Mouse (Mus musculus): Measurements from ENCODE around the gene Trpc6. TPM values are rescaled to one million over a fixed set of nuclear protein-coding genes. Genes with fewer than 3 reads are reported as not detected.

Gene Trpc6
- polyA plus RNA-seq (2014; fragmentation: Nextera tagmentation; extraction: Ambion mirVana): 0.72 and 0.78 TPM in 2 replicates

DNA sequence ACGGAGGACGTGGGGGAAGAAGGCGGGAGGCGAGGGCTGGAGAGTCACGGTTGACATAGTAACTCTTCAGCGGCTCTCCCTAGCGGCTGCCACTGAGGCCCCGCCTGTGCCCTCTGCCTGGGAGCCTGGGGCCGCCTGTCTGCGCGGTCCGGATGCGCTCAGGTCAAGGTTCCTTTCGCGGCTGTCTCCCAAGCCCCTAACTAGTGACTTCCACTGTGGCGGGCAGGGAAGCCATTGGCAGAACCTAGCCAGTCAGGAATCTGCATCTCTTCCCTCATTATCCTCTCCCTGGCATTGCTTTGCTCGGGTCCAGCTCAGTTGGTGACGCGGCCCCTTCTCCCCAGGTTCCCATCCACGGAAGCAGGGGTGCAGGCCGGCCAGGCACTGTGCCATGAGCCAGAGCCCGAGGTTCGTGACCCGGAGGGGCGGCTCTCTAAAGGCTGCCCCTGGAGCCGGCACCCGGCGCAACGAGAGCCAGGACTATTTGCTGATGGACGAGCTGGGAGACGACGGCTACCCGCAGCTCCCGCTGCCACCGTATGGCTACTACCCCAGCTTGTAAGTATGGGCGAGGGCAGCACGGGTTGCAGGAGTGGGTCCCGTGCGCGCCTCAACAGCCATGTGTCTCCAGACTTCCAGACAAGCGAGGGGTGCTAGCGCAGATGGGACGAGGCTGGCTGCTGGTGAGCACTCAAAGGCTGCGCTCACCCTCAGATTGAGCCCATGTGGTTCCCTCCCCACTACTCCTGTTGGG lies at the start of gene Trpc6:
Trpc6 (plus strand) TSS at position 102 of the 754 bp plus-strand sequence.
- H3K9ac ChIP-seq (replicated peaks; ENCODE audit: low read depth, low read length): peak within 1 kb of the TSS; percentile 60
- H3K4me2 ChIP-seq (ENCODE audit: low read depth, low read length): peak within 1 kb of the TSS; percentile 98
- H3K9me3 ChIP-seq (ENCODE audit: control insufficient read depth, low read length): no peaks in the 10 kb centered on the region
- no peak within 1 kb of the TSS for H3K27ac ChIP-seq (ENCODE audit: low read depth, low read length)
- no peaks in the 10 kb centered on the region for H3K36me3 ChIP-seq (ENCODE audit: control insufficient read depth, insufficient read depth, low read length)
- no peaks in the 10 kb centered on the region for H3K27me3 ChIP-seq (ENCODE audit: control insufficient read depth, insufficient read depth, low read length)
- H3K4me1 ChIP-seq (ENCODE audit: control insufficient read depth, insufficient read depth, low read length): no peaks in the 10 kb centered on the region
- WGBS: under 1% methylated on average over 44 of the region's 44 CpGs
- ATAC-seq (ENCODE audit: low read depth): peak; percentile 95
- peak within 1 kb of the TSS; percentile 52 for H3K4me3 ChIP-seq (ENCODE audit: low read depth, low read length)

DNA sequence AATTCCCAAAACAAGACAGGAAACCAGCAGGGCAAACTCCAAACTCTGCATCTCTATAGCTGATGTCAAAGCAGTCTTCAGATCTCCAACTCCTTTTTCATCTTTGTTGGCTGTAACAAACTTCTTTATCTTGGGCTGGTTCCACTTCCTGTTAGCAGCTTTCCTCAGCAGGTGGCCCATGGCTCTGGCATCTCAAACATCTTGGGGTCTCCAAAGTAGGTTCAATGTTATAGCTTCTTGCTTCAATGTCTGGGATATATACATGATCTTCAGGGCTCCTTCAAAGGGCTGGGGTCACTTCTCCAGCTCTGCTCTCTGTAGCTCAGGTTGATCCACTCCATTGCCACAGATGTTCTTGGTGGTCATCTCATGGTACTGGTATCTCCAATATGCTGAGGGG lies 23.0 kb upstream of the Trpc6 start:
- no peak overlapping the region for H3K9ac ChIP-seq (replicated peaks; ENCODE audit: low read depth, low read length)
- ATAC-seq (ENCODE audit: low read depth): no peak
- H3K4me1 ChIP-seq (ENCODE audit: control insufficient read depth, insufficient read depth, low read length): no peaks in the 10 kb centered on the region
- no peak overlapping the region for H3K27ac ChIP-seq (ENCODE audit: low read depth, low read length)
- H3K4me3 ChIP-seq (ENCODE audit: low read depth, low read length): no peak overlapping the region
- no peak overlapping the region for H3K4me2 ChIP-seq (ENCODE audit: low read depth, low read length)
- H3K9me3 ChIP-seq (ENCODE audit: control insufficient read depth, low read length): no peaks in the 10 kb centered on the region
- H3K36me3 ChIP-seq (ENCODE audit: control insufficient read depth, insufficient read depth, low read length): no peaks in the 10 kb centered on the region
- no peaks in the 10 kb centered on the region for H3K27me3 ChIP-seq (ENCODE audit: control insufficient read depth, insufficient read depth, low read length)

GRCm38 (mm10) chr9:8533670-8534069 lies 10.3 kb upstream of the Trpc6 start:
- Histone ChIP-seq H3K36me3 (ENCODE audit: control insufficient read depth, insufficient read depth, low read length) (no peaks in the 10 kb centered on the region), H3K9me3 (ENCODE audit: control insufficient read depth, low read length) (no peaks in the 10 kb centered on the region), H3K4me3 (ENCODE audit: low read depth, low read length) (no peak overlapping the region), H3K4me1 (ENCODE audit: control insufficient read depth, insufficient read depth, low read length) (no peaks in the 10 kb centered on the region), H3K27ac (ENCODE audit: low read depth, low read length) (no peak overlapping the region), H3K27me3 (ENCODE audit: control insufficient read depth, insufficient read depth, low read length) (no peaks in the 10 kb centered on the region), H3K4me2 (ENCODE audit: low read depth, low read length) (no peak overlapping the region), H3K9ac (replicated peaks; ENCODE audit: low read depth, low read length) (no peak overlapping the region)
- WGBS: 90% methylated on average over 1 of the region's 1 CpGs
- no peak for ATAC-seq (ENCODE audit: low read depth)

DNA sequence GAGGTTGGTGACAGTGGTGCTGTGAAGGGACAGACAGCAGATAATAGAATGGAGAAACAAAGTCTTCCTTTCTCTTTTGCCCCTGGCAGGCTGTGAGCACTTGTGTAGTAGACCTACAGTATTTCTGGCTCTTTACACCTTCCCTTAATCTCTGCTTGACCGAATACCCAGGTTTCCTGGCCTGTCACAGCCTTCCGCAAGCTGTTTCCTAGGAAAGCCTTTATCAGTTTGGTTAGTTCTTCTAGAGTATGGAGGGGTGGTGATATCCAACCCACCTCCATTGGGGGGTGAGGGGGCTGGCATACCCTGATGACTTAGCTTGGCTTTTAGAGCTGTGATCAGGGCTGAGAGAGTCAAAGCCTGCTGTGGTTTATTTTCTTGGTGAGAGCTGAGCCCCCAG lies 1.3 kb downstream of the Trpc6 start:
- no peaks in the 10 kb centered on the region for H3K9me3 ChIP-seq (ENCODE audit: control insufficient read depth, low read length)
- no peak overlapping the region for H3K9ac ChIP-seq (replicated peaks; ENCODE audit: low read depth, low read length)
- H3K36me3 ChIP-seq (ENCODE audit: control insufficient read depth, insufficient read depth, low read length): no peaks in the 10 kb centered on the region
- ATAC-seq (ENCODE audit: low read depth): no peak
- H3K4me1 ChIP-seq (ENCODE audit: control insufficient read depth, insufficient read depth, low read length): no peaks in the 10 kb centered on the region
- H3K27ac ChIP-seq (ENCODE audit: low read depth, low read length): no peak overlapping the region
- no peak overlapping the region for H3K4me3 ChIP-seq (ENCODE audit: low read depth, low read length)
- H3K27me3 ChIP-seq (ENCODE audit: control insufficient read depth, insufficient read depth, low read length): no peaks in the 10 kb centered on the region
- WGBS: 79% methylated on average over 2 of the region's 2 CpGs
- no peak overlapping the region for H3K4me2 ChIP-seq (ENCODE audit: low read depth, low read length)

GRCm38 (mm10) chr9:8558574-8558973 lies 14.6 kb downstream of the Trpc6 start:
- no peak overlapping the region for H3K9ac ChIP-seq (replicated peaks; ENCODE audit: low read depth, low read length)
- ATAC-seq (ENCODE audit: low read depth): no peak
- H3K36me3 ChIP-seq (ENCODE audit: control insufficient read depth, insufficient read depth, low read length): no peaks in the 10 kb centered on the region
- H3K27me3 ChIP-seq (ENCODE audit: control insufficient read depth, insufficient read depth, low read length): no peaks in the 10 kb centered on the region
- H3K27ac ChIP-seq (ENCODE audit: low read depth, low read length): no peak overlapping the region
- H3K9me3 ChIP-seq (ENCODE audit: control insufficient read depth, low read length): no peaks in the 10 kb centered on the region
- H3K4me3 ChIP-seq (ENCODE audit: low read depth, low read length): no peak overlapping the region
- WGBS: 77% methylated on average over 1 of the region's 1 CpGs
- no peaks in the 10 kb centered on the region for H3K4me1 ChIP-seq (ENCODE audit: control insufficient read depth, insufficient read depth, low read length)
- no peak overlapping the region for H3K4me2 ChIP-seq (ENCODE audit: low read depth, low read length)

DNA sequence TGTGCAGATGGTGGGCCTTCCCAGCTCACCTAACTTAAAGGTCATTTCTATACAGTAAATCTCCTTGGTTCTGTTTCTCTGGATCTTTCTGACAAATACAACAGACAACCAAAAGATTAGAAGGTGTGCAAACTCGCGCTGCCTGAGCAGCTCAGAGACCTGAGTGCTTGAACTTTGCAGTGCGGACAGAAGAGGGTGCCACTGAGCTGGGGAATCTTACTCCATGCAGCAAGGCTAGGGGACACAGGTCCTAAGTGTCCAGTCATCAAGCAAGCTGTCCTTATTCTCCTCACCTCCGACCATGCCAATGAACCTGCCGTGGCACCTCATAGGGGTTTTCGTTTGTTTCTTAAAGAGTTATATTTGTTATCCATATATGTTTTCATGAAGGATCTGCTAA lies 48.7 kb downstream of the Trpc6 start:
- ATAC-seq (ENCODE audit: low read depth): no peak
- H3K4me1 ChIP-seq (ENCODE audit: control insufficient read depth, insufficient read depth, low read length): no peaks in the 10 kb centered on the region
- H3K9me3 ChIP-seq (ENCODE audit: control insufficient read depth, low read length): no peaks in the 10 kb centered on the region
- 58% methylated on average over 6 of the region's 6 CpGs for WGBS
- H3K4me2 ChIP-seq (ENCODE audit: low read depth, low read length): no peak overlapping the region
- H3K4me3 ChIP-seq (ENCODE audit: low read depth, low read length): no peak overlapping the region
- no peak overlapping the region for H3K27ac ChIP-seq (ENCODE audit: low read depth, low read length)
- no peaks in the 10 kb centered on the region for H3K27me3 ChIP-seq (ENCODE audit: control insufficient read depth, insufficient read depth, low read length)
- no peak overlapping the region for H3K9ac ChIP-seq (replicated peaks; ENCODE audit: low read depth, low read length)
- no peaks in the 10 kb centered on the region for H3K36me3 ChIP-seq (ENCODE audit: control insufficient read depth, insufficient read depth, low read length)

- H3K9me3 ChIP-seq (ENCODE audit: control insufficient read depth, low read length): no peaks in the 10 kb centered on the region
- H3K4me1 ChIP-seq (ENCODE audit: control insufficient read depth, insufficient read depth, low read length): no peaks in the 10 kb centered on the region
- no peak for ATAC-seq (ENCODE audit: low read depth)
- no peaks in the 10 kb centered on the region for H3K27me3 ChIP-seq (ENCODE audit: control insufficient read depth, insufficient read depth, low read length)
- H3K9ac ChIP-seq (replicated peaks; ENCODE audit: low read depth, low read length): no peak overlapping the region
- WGBS: 43% methylated on average over 1 of the region's 1 CpGs
- no peak overlapping the region for H3K27ac ChIP-seq (ENCODE audit: low read depth, low read length)
- H3K36me3 ChIP-seq (ENCODE audit: control insufficient read depth, insufficient read depth, low read length): no peaks in the 10 kb centered on the region
- no peak overlapping the region for H3K4me2 ChIP-seq (ENCODE audit: low read depth, low read length)
- no peak overlapping the region for H3K4me3 ChIP-seq (ENCODE audit: low read depth, low read length)
Measured at GRCm38 (mm10) chr9:8597089-8597488, 53.1 kb downstream of the Trpc6 start.

DNA sequence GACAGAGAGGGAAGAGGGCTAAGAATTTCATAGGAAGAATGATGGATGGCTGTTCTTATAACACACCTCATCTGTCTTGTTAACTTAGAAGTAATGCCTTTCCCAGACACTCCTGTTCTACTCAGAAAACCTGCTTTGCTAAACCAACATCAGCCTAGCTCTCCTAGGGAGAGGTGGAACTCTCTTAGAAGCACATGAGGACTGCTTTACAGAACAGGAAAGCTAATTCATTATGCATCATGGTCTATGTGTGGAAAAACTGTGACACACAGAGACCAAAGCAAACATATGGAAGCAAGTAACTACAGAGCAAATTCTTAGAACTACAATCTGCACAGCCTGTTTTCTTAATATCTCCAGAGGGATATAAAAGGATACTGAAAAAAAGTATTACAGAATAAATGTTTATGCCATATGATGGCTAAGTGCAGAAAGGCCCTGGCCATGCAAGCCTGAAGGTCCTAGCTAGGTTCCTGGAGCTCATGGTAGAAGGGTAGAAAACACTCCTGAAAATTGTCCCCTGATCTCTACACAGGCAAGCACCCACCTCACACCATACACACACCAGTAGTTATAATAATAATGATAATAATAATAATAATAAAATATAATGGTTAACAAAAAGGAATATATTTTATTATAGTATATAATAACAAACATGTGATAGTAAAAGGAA lies 63.0 kb downstream of the Trpc6 start:
- Histone ChIP-seq H3K9ac (replicated peaks; ENCODE audit: low read depth, low read length) (no peak overlapping the region), H3K4me2 (ENCODE audit: low read depth, low read length) (no peak overlapping the region), H3K4me3 (ENCODE audit: low read depth, low read length) (no peak overlapping the region), H3K9me3 (ENCODE audit: control insufficient read depth, low read length) (no peaks in the 10 kb centered on the region), H3K27ac (ENCODE audit: low read depth, low read length) (no peak overlapping the region), H3K27me3 (ENCODE audit: control insufficient read depth, insufficient read depth, low read length) (no peaks in the 10 kb centered on the region), H3K4me1 (ENCODE audit: control insufficient read depth, insufficient read depth, low read length) (no peaks in the 10 kb centered on the region), H3K36me3 (ENCODE audit: control insufficient read depth, insufficient read depth, low read length) (no peaks in the 10 kb centered on the region)
- no peak for ATAC-seq (ENCODE audit: low read depth)

GRCm38 (mm10) chr9:8634344-8634743 lies 90.4 kb downstream of the Trpc6 start:
- no peak overlapping the region for H3K27ac ChIP-seq (ENCODE audit: low read depth, low read length)
- no peaks in the 10 kb centered on the region for H3K4me1 ChIP-seq (ENCODE audit: control insufficient read depth, insufficient read depth, low read length)
- peak; percentile 75; the same call in 1 of the 2 replicates for ATAC-seq (ENCODE audit: low read depth)
- H3K9me3 ChIP-seq (ENCODE audit: control insufficient read depth, low read length): no peaks in the 10 kb centered on the region
- H3K27me3 ChIP-seq (ENCODE audit: control insufficient read depth, insufficient read depth, low read length): no peaks in the 10 kb centered on the region
- no peak overlapping the region for H3K4me2 ChIP-seq (ENCODE audit: low read depth, low read length)
- WGBS: 37% methylated on average over 2 of the region's 2 CpGs
- H3K36me3 ChIP-seq (ENCODE audit: control insufficient read depth, insufficient read depth, low read length): no peaks in the 10 kb centered on the region
- H3K4me3 ChIP-seq (ENCODE audit: low read depth, low read length): no peak overlapping the region
- no peak overlapping the region for H3K9ac ChIP-seq (replicated peaks; ENCODE audit: low read depth, low read length)

All from neural tube, embryonic 14.5 days (tissue).